Mouse (Mus musculus): Measurements from ENCODE around the gene Olfr301.

The Olfr301 gene

DNA sequence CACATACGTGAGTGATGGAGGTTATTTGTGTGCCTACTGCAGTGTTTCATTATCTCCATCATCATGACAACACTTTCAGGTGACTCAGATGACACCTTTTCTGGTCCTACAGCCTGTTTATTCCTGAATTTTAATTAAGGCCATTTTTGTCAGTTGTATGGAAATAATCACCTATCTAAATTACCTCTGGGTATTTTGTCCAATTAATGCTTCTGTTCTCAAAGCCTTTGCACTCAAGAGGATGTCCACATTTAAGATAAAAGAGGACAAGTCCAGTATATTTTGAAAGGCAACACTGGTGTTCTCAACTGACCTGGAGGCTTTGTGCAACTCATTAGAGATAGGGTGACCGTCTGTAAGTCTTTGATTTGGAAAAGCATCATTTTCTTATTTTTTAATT, at the start of gene Olfr301:
Olfr301 (plus strand) TSS at position 301 of the 400 bp plus-strand sequence.
- no peak for DNase-seq

DNA sequence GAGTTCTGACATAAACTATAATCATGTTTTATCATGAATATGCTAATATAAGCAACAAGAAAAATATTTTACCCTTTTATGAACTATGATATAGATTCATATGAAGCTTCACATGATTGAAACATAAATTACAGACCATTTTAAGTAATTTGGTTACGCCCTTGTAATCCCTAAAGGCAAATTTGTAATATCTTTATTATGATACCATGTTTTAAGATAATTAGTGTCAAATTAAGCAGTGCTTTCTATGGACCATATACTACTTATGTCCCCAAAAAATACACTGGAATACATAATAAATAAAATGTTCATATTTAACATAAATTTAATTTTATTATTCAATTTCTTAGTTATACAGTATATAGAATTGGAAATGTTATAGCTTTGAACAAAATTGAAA, 36.8 kb upstream of the Olfr301 start, which contains the start of gene Olfr305:
Olfr305 (minus strand) TSS at position 101 of the 400 bp plus-strand sequence.
- no peak for DNase-seq

DNA sequence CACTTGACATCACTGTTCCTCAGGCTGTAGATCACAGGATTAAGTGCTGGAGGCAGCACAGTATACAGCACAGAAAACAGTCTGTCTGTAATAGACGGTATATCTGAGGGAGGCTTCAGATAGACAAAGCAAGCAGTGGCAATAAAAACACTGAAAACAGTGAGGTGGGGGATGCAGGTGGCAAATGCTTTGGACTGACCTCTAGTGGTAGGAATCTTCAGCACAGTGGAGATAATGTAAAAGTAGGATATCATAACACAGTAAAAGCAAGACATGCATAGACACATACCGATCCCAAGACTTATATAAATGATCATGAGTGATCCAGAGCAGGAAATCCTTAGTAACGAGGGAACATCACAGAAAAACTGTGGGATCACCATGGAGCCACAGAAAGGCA, 17.9 kb upstream of the Olfr301 start:
- DNase-seq: no peak

DNA sequence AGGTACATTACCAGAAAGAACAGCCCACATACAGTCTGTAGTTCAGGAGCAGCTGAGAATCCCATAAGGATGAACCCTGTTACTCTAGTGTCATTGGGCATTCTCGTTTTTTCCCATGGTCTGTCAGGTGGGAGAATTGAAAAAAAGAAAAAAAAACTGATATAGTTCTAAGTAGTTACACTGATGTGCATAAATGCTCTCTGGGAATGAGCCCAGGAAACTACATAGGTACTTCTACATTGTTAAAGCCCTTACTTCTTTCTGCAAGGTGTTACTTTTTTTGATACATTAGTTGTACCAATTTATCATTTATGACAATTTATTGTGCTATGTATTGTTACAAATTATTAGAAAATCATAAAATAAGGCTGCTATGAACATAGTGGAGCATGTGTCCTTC, 17.1 kb upstream of the Olfr301 start, which contains the start of gene Olfr304:
Olfr304 (minus strand) TSS at position 101 of the 400 bp plus-strand sequence.
- no peak for DNase-seq

- no peak for DNase-seq
These were observed 6.0 kb upstream of the Olfr301 start, which contains the start of gene Olfr303 for GRCm38 (mm10) chr7:86397689-86398088. Gene Olfr303 (minus strand): TSS chr7:86397789.

DNA sequence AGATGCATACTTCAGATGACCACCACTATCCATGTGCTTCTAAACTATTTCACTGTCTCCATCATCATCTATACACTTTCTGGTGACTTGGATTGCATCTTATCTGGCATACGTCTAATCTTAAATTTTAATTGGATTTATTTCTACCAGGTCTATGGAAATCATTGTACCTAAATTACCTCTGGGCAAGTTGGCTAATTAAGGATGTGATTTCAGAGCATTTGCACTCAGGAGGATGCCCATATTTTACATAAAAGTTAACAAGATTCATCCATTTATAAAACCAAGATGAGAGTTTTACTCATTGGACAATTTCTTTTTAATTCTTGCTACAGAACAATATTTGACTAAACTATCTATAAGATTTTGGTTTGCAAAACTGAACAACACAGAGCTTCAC, 56.0 kb downstream of the Olfr301 start, which contains the start of gene Olfr299:
Olfr299 (plus strand) TSS at position 301 of the 400 bp plus-strand sequence.
- DNase-seq: no peak
